Mouse (Mus musculus) cerebellum, postnatal 25 days (tissue): Measurements from ENCODE around the gene Lilrb4a.
"Not testable (repeated sequence)": the region's sequence is repeated elsewhere in the genome, so short reads cannot be mapped to it uniquely, and the experiment has no call there.

ENCODE experiments used
- DNase-seq, 2 experiments: peaks; one replicate each; pipeline ENCODE4 v3.0.0; 2021; ENCODE audit warnings: mixed read lengths in 2 of 2

Gene Lilrb4a

GRCm38 (mm10) chr10:51490691-51491090 lies at the start of gene Lilrb4a:
Gene Lilrb4a, plus strand, starts transcription at chr10:51490956.
- not testable (repeated sequence) for DNase-seq

- no peak for DNase-seq
These were observed 39.1 kb upstream of the Lilrb4a start for GRCm38 (mm10) chr10:51451610-51452009.

GRCm38 (mm10) chr10:51453616-51454298 lies 37.0 kb upstream of the Lilrb4a start:
- DNase-seq: no peak

- no peak for DNase-seq
These were observed 36.4 kb upstream of the Lilrb4a start for GRCm38 (mm10) chr10:51454365-51454764.

- no peak for DNase-seq
These were observed 35.0 kb upstream of the Lilrb4a start for GRCm38 (mm10) chr10:51455762-51456161.

GRCm38 (mm10) chr10:51456369-51456768 lies 34.4 kb upstream of the Lilrb4a start:
- DNase-seq: no peak

GRCm38 (mm10) chr10:51463800-51464199 lies 27.0 kb upstream of the Lilrb4a start:
- not testable (repeated sequence) for DNase-seq

GRCm38 (mm10) chr10:51480397-51480796 lies 10.4 kb upstream of the Lilrb4a start, which contains the start of the genes Gm49339 and Lilr4b:
Gene Gm49339, plus strand, starts transcription at chr10:51480612.
Gene Lilr4b, plus strand, starts transcription at chr10:51480632.
- not testable (repeated sequence) for DNase-seq

GRCm38 (mm10) chr10:51520021-51520420 lies 29.3 kb downstream of the Lilrb4a start:
- no peak for DNase-seq

- no peak for DNase-seq
These were observed 30.7 kb downstream of the Lilrb4a start for GRCm38 (mm10) chr10:51521453-51521852.

- DNase-seq: no peak
These were observed 35.3 kb downstream of the Lilrb4a start for GRCm38 (mm10) chr10:51526090-51526489.

- DNase-seq: no peak
These were observed 35.9 kb downstream of the Lilrb4a start for GRCm38 (mm10) chr10:51526633-51527032.

- no peak for DNase-seq
These were observed 38.2 kb downstream of the Lilrb4a start for GRCm38 (mm10) chr10:51528840-51529434.

GRCm38 (mm10) chr10:51529497-51529896 lies 38.7 kb downstream of the Lilrb4a start:
- DNase-seq: no peak

- no peak for DNase-seq
These were observed 40.1 kb downstream of the Lilrb4a start for GRCm38 (mm10) chr10:51530813-51531212.
